ENCODE assay signal across 26 mouse cellular contexts in genomic region chr3:16688973-16689372, GRCm38 (mm10).
"Had no signal": no experiment of that assay in that cellular context is flagged by ENCODE, and none has a peak within 500 bp of the region (broad histone marks: within the 10 kb centered on the region; RNA-seq: fewer than 3 reads in every experiment).

No protein-coding gene starts in this region.

- H3K4me2 ChIP-seq: heart, embryonic 11.5 days; heart, embryonic 13.5 days; heart, embryonic 15.5 days; hindbrain, embryonic 13.5 days; hindbrain, embryonic 15.5 days; kidney, embryonic 15.5 days; limb, embryonic 13.5 days; limb, embryonic 15.5 days; liver, embryonic 12.5 days had no signal

- H3K4me3 ChIP-seq: heart, adult 2 months; heart, embryonic 13.5 days; heart, embryonic 15.5 days; hindbrain, embryonic 13.5 days; hindbrain, embryonic 15.5 days; kidney, embryonic 15.5 days; limb, embryonic 13.5 days; limb, embryonic 15.5 days; liver, embryonic 12.5 days had no signal

- H3K9ac ChIP-seq: heart, embryonic 13.5 days; heart, embryonic 15.5 days; hindbrain, embryonic 13.5 days; hindbrain, embryonic 15.5 days; kidney, embryonic 15.5 days; limb, embryonic 13.5 days; limb, embryonic 15.5 days; liver, embryonic 12.5 days had no signal

- H3K27ac ChIP-seq: heart, adult 2 months; heart, embryonic 13.5 days; heart, embryonic 15.5 days; hindbrain, embryonic 13.5 days; hindbrain, embryonic 15.5 days; hindbrain, postnatal 0 days; kidney, embryonic 15.5 days; kidney, postnatal 0 days; limb, embryonic 13.5 days; limb, embryonic 15.5 days; liver, embryonic 12.5 days had no signal

- DNase-seq: gastrocnemius, postnatal 14 days; gastrocnemius, postnatal 36 days; heart, adult 11 months; heart, adult 2 months; heart, postnatal 14 days; heart, postnatal 36 days; kidney, adult 11 months; kidney, adult 2 months; kidney, adult 9 months; kidney, postnatal 14 days; kidney, postnatal 36 days; layer of hippocampus, adult 9-11 months; layer of hippocampus, postnatal 36 days; left cerebral cortex, postnatal 4 days had no signal

- ATAC-seq: hindbrain, postnatal 0 days; intestine, embryonic 16.5 days; liver, embryonic 12.5 days had no signal

- H3K36me3 ChIP-seq: heart, embryonic 13.5 days; heart, embryonic 15.5 days; hindbrain, embryonic 13.5 days; hindbrain, embryonic 15.5 days; kidney, embryonic 15.5 days; limb, embryonic 13.5 days; limb, embryonic 15.5 days; liver, embryonic 12.5 days had no signal

- H3K9me3 ChIP-seq: heart, embryonic 13.5 days; heart, embryonic 15.5 days; hindbrain, embryonic 13.5 days; hindbrain, embryonic 15.5 days; kidney, embryonic 15.5 days; limb, embryonic 13.5 days; limb, embryonic 15.5 days; liver, embryonic 12.5 days had no signal

- H3K27me3 ChIP-seq: heart, embryonic 13.5 days; heart, embryonic 15.5 days; hindbrain, embryonic 13.5 days; hindbrain, embryonic 15.5 days; kidney, embryonic 15.5 days; limb, embryonic 13.5 days; limb, embryonic 15.5 days; liver, embryonic 12.5 days had no signal

- H3K4me1 ChIP-seq: heart, embryonic 13.5 days; heart, embryonic 15.5 days; hindbrain, embryonic 13.5 days; hindbrain, embryonic 15.5 days; kidney, embryonic 15.5 days; limb, embryonic 13.5 days; limb, embryonic 15.5 days; liver, embryonic 12.5 days had no signal
